Mouse (Mus musculus): Measurements from ENCODE around the gene Rab11fip4. TPM values are rescaled to one million over a fixed set of nuclear protein-coding genes. Genes with fewer than 3 reads are reported as not detected.
A peak's percentile ranks its signal among the peaks of the same experiment; 100 is the strongest.

The Rab11fip4 gene
- total RNA-seq, 1 experiment from 2014 or later = 72.3 TPM

GRCm38 (mm10) chr11:79671668-79672281 lies 80.8 kb downstream of the Rab11fip4 start:
- no peak for ATAC-seq (ENCODE audit: extremely low read depth, insufficient number of reproducible peaks, low FRiP score, poor library complexity, severe bottlenecking)

GRCm38 (mm10) chr11:79673072-79673471 lies 82.1 kb downstream of the Rab11fip4 start:
- ATAC-seq (ENCODE audit: extremely low read depth, insufficient number of reproducible peaks, low FRiP score, poor library complexity, severe bottlenecking) = no peak

GRCm38 (mm10) chr11:79673717-79674116 lies 82.7 kb downstream of the Rab11fip4 start:
- no peak for ATAC-seq (ENCODE audit: extremely low read depth, insufficient number of reproducible peaks, low FRiP score, poor library complexity, severe bottlenecking)

DNA sequence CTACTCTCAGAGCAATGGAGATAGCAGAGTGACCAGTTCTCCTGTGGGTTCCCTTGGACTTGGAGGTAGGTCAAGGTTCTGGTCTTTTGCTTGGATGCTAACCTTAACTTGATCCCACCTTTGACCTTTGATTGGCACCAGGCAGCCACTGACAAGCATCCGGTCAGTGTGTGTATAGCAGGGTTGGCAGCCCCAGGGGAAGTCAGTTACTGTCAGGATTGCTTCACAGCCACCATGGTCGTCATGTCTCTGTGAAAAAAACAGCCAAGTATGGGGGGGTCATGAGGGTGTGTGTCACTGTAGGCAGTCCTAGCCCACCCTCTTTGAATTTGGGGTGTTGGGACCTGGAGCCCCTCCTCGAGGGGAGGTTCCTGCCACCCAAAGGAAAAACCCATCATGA lies 83.2 kb downstream of the Rab11fip4 start:
- peak; percentile 40; the same call in 1 of the 2 replicates for ATAC-seq (ENCODE audit: extremely low read depth, insufficient number of reproducible peaks, low FRiP score, poor library complexity, severe bottlenecking)

DNA sequence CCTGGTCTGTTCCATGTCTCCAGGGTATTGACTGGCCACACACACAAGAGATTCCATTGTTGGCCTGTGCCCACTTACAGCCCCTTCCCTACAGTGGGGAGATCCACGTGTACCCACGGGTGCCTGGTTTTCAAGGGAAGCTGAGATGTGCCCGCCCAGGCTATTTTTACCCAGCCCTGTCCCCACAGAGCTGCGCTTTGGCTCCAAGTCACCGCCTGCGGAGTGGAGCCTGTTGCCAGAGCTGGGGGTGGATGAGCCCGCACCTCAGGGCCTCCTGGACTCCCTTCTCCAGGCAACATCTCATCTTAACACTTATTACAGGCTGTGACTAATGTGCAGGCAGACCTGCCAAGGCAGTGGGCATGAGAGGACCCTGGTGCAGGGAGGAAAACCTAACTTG lies 83.6 kb downstream of the Rab11fip4 start:
- no peak for ATAC-seq (ENCODE audit: extremely low read depth, insufficient number of reproducible peaks, low FRiP score, poor library complexity, severe bottlenecking)

DNA sequence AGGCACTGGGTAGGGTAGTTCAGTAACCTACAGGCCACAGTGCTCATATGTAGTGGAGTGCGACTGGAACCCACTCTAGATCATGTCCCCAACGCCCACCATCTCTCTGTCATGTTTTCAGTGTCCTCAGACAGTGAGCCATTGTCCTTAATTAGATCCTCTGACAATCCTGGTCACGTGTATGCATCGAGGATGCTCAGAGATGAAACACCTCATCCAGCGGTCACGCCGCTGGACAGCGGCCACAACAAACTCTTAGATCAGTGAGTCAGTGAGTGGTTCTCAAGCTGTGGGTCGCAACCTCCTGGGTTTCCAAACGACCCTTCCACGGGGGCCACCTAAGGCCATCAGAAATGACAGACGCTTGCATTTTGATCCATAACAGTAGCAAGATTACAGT lies 84.3 kb downstream of the Rab11fip4 start:
- no peak for ATAC-seq (ENCODE audit: extremely low read depth, insufficient number of reproducible peaks, low FRiP score, poor library complexity, severe bottlenecking)

DNA sequence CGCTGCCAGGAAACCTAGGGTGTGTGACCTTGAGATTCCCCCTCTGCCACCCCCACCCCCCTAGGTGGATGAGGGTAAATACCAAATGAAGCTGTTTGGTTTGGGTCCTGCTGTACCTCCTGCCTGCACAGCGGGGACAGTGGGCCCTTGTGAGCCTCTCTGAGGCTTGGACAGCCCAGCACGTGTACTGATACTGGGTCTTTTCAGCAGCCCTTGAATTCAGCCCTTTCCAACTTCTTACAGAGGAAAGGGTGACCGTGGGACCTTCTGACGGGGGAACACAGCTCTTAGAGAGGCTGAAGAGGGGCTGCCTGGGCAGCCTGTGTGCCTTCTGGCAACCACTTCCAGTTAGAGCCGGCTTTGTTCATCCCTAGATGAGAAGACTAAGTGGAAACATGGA lies 85.0 kb downstream of the Rab11fip4 start:
- ATAC-seq (ENCODE audit: extremely low read depth, insufficient number of reproducible peaks, low FRiP score, poor library complexity, severe bottlenecking) = no peak

DNA sequence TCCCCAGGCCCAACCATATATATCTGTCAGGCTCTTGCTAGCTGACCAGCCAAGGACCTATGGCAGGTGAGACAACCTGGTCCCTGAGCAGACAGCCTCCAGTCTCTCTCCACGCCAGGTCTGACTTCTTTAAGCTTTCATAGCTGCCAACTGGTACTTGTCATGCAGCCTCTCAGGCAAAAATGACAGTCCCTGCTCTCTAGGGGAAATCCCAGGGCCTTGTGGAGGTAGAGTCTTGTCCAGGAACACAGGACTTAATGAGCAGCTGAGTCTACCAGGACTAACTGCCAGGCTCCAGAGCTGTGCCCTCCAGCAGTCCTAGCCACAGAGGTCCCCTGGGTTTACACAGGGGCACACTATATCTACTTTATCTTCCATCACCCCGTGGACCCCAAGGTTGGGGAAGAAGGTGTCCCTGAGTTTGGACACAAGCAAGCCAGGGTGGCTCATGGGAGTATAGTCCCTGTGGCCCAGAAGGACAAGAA lies 85.5 kb downstream of the Rab11fip4 start:
- no peak for ATAC-seq (ENCODE audit: extremely low read depth, insufficient number of reproducible peaks, low FRiP score, poor library complexity, severe bottlenecking)

GRCm38 (mm10) chr11:79677402-79677801 lies 86.4 kb downstream of the Rab11fip4 start:
- ATAC-seq (ENCODE audit: extremely low read depth, insufficient number of reproducible peaks, low FRiP score, poor library complexity, severe bottlenecking) = no peak

GRCm38 (mm10) chr11:79678363-79679153 lies 87.5 kb downstream of the Rab11fip4 start:
- ATAC-seq (ENCODE audit: extremely low read depth, insufficient number of reproducible peaks, low FRiP score, poor library complexity, severe bottlenecking) = no peak

DNA sequence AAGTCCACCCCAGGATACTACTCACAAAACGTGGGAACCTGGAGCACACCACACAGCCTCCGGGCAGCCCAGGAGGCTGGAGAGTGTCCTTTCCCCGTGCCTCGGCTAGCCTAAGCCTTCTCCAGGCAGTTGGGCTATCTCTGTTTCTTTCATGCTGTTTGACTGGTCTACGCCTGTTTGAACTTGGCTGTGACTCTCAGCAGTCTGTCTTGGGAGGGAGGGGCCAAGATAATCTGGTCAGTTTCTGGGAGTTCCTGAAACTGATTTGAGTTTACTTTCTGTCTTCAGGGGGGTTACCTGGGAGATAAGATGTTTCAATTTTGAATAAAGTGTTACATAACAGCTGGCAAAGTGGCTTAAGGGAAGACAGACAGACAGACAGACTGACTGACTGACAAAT lies 88.9 kb downstream of the Rab11fip4 start:
- no peak for ATAC-seq (ENCODE audit: extremely low read depth, insufficient number of reproducible peaks, low FRiP score, poor library complexity, severe bottlenecking)

GRCm38 (mm10) chr11:79680559-79680958 lies 89.5 kb downstream of the Rab11fip4 start:
- no peak for ATAC-seq (ENCODE audit: extremely low read depth, insufficient number of reproducible peaks, low FRiP score, poor library complexity, severe bottlenecking)

DNA sequence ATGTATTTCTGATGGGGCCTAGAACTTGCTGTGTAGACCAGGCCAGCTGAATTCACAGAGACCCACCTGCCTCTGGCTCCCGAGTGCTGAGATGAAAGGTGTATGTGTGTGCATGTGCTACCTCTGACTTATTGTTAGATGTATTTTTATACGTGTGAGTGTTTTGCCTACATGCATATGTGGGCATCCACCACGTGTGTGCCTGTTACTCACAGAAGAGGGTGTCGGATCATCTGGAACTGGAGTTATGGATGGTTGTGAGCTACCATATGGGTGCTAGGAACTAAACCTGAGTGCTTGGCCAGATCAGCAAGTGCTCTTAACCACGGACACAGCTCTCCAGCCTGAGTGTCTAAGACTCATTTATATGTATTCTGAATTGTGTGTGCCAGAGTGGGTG lies 90.2 kb downstream of the Rab11fip4 start:
- no peak for ATAC-seq (ENCODE audit: extremely low read depth, insufficient number of reproducible peaks, low FRiP score, poor library complexity, severe bottlenecking)

GRCm38 (mm10) chr11:79681798-79682197 lies 90.8 kb downstream of the Rab11fip4 start:
- no peak for ATAC-seq (ENCODE audit: extremely low read depth, insufficient number of reproducible peaks, low FRiP score, poor library complexity, severe bottlenecking)

GRCm38 (mm10) chr11:79685109-79685508 lies 94.1 kb downstream of the Rab11fip4 start:
- ATAC-seq (ENCODE audit: extremely low read depth, insufficient number of reproducible peaks, low FRiP score, poor library complexity, severe bottlenecking) = no peak

DNA sequence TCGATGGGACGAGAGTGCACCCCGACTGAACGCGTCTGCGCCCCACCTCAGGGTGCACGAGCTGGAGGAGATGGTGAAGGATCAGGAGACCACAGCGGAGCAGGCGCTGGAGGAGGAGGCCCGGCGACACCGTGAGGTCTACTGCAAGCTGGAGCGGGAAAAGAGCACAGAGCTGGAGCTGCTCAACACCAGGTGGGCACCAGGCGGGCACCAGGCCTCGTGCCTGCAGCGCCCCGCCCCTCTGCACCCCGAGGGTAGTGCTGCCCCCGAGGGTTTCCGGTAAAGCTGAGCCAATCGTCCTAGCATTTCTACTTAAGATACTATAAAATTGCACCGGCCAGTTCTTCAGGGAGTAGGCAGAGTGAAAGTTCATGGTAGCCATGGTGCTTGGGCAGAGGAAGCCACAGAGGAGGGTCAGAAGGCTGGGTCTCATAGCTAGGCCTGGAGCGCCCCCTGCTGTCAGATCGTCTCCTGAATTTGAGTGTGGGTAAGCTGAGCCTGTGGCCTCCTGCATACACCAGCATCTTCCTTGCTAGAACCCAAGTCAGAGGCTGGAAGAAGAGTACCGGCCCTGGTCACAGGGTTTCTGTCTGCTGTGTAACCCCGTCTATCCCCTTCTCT lies 95.6 kb downstream of the Rab11fip4 start:
- ATAC-seq (ENCODE audit: extremely low read depth, insufficient number of reproducible peaks, low FRiP score, poor library complexity, severe bottlenecking) = peak; percentile 82

GRCm38 (mm10) chr11:79689916-79690315 lies 98.9 kb downstream of the Rab11fip4 start:
- ATAC-seq (ENCODE audit: extremely low read depth, insufficient number of reproducible peaks, low FRiP score, poor library complexity, severe bottlenecking) = no peak

DNA sequence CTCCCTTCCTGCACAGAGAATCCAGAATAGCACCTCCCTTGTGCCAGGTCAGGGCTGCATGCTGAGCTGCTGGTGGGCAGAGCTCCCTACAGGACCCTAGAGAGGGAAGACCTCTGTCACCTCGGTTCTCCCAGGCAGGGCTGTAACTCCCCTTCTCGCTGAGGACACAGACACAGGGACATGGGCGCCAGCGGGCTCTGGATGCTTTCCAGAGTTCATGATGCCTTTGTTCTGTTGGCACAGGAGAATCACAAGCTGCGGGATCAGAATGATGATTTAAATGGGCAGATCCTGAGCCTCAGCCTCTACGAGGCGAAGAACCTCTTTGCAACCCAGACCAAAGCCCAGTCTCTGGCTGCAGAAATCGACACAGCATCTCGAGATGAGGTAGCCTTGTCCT lies 100.5 kb downstream of the Rab11fip4 start:
- ATAC-seq (ENCODE audit: extremely low read depth, insufficient number of reproducible peaks, low FRiP score, poor library complexity, severe bottlenecking) = no peak

DNA sequence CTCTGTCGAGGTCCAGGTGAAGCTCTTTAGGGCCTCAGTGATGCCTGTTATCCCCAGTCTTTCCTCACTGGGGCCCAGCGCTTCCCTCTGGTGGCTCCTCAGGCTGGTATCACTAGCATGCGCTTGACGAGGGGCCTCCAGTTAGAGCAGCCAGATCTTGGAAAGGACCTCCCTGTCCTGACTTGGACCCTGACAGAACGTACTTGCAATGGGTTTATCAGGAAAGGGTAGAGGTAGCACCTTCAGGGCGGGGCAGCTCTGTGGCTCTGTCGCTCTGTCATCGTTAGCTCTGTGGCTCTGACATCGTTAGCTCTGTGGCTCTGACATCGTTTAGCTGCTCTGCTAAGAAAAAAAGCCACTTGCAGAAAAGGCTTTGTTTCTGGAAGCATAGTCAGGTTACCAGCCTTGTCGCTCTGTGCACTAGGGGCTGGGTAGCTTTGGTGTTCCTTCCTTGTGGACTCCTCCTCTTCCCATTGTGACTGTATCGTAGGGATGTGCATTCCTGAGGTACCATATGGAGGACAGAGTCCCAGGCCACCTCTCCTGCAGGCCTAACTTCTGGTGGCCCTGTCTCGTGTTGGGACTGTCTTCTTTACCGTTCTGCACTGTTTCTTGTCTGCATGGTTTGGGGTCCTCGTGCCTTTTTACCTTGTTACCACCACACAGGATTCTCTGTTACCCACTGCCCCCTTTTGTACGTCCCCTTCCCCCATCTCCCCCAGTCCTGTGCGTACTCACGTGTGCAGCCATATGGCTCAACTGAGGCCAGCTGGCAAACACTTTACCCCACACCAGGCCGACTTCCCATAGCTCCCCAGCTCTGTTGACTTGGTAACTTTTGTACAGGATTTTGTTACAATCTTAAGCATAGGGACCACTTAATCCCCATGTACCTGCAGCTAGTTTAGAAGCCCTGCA lies 105.6 kb downstream of the Rab11fip4 start:
- ATAC-seq (ENCODE audit: extremely low read depth, insufficient number of reproducible peaks, low FRiP score, poor library complexity, severe bottlenecking) = no peak
